Mouse (Mus musculus) erythroblast, embryonic 14.5 days (primary cell): Measurements from ENCODE around the gene Wapl.

Experiments used
- GATA1 ChIP-seq: IDR thresholded peaks from 2 replicates; pipeline ENCODE4 v1.6.1; 2012; ENCODE audit warnings: low read length, inconsistent platforms, mixed read lengths
- TAL1 ChIP-seq: IDR thresholded peaks from 3 replicates; pipeline ENCODE4 v1.6.1; 2012; ENCODE audit warnings: low read length, inconsistent platforms, mixed read lengths

- TF ChIP-seq GATA1 (no peak), TAL1 (no peak)
These were observed 3.5 kb upstream of the Wapl start for GRCm38 (mm10) chr14:34670256-34670655.
